Mouse (Mus musculus) liver, adult 2 months (tissue): ENCODE data around the gene Tmem191c.

ENCODE experiments used
- CTCF ChIP-seq: fragments of 200-500 bp; IDR thresholded peaks from 2 replicates; pipeline ENCODE4 v1.5.1; 2011; ENCODE audit warnings: low read depth, low read length, control low read depth
- POLR2A ChIP-seq: fragments of 200-500 bp; IDR thresholded peaks from 2 replicates; pipeline ENCODE4 v1.6.1; 2011; ENCODE audit warnings: low read length, control low read depth; ENCODE audit not compliant: insufficient read depth; ENCODE audit errors: extremely low read depth

- TF ChIP-seq CTCF (no peak), POLR2A (no peak)
Observed at GRCm38 (mm10) chr16:17251539-17251938, 24.3 kb upstream of the Tmem191c start.
